Mouse (Mus musculus) splenic B cell, adult 2 months (primary cell): ENCODE results near the gene Vwa7.

Experiments used
- DNase-seq: peaks from one replicate; pipeline ENCODE4 v3.0.0-alpha.2; 2011; ENCODE audit warnings: low read depth, low spot score
- H3K27me3 ChIP-seq: 2 replicates; pipeline ENCODE4 v1.6.1; 2012; ENCODE audit warnings: mild to moderate bottlenecking, low read length, moderate library complexity, mixed read lengths; ENCODE audit not compliant: control insufficient read depth, poor library complexity, insufficient read depth, severe bottlenecking
- H3K36me3 ChIP-seq: 2 replicates; pipeline ENCODE4 v1.6.1; 2012; ENCODE audit warnings: mild to moderate bottlenecking, low read length, moderate library complexity, mixed read lengths; ENCODE audit not compliant: control insufficient read depth, poor library complexity, insufficient read depth, severe bottlenecking

Vwa7 gene

DNA sequence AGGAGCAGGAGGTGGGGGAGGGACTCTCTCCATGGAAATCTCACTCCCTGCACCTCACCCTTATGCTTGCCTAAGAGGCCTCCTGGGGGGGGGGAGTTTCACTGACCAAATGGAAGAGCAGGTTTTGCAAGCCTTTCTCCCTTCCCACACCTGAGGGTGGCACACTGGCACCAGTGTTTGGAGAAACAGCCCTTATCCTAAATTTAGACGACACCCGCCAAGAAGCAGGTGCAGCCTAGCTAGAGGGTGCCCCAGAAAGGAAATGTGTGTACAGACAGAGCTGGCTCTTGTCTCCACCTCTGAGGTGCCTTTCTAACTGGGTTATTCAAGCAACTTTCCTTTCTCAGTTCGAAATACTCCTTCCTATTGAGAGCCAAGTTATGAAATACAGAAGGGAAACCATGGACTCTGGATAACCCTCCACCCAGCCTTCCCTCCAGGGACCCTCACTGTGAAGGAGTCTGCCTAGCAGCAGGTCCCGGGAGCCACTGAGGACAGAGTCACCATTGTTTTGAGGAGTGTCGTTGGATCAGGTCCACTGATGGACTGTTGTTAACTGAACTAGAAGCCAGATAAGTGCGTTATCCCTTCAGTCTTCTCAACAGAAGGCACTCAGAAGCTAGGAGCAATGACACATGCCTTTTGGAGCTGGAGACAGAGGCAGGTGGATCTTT is 54.3 kb downstream of the Vwa7 start:
- Histone ChIP-seq H3K27me3 (no peaks in the 10 kb centered on the region), H3K36me3 (no peaks in the 10 kb centered on the region)
- DNase-seq: no peak

DNA sequence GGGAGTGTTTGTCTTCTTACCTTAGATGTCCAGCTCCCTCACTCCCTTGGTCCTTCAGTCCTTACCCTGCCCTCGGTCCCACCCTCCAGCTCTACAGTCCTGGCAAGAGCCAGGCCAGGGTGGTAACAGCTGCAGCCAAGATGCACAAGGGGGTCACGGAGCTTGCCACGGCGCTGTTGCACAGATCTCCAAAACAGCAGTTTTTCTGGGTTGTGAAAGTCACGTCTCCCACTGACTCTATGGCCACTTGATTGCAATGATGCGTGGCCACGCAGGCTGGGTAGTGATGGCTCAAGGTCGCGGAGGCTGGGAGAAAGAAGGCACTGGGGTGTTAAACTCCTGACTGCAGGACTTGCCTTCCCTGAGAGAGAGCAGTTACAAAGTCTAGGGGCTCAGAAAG is 55.1 kb downstream of the Vwa7 start:
- no peak for DNase-seq
- no peaks in the 10 kb centered on the region for H3K36me3 ChIP-seq
- H3K27me3 ChIP-seq: no peaks in the 10 kb centered on the region

DNA sequence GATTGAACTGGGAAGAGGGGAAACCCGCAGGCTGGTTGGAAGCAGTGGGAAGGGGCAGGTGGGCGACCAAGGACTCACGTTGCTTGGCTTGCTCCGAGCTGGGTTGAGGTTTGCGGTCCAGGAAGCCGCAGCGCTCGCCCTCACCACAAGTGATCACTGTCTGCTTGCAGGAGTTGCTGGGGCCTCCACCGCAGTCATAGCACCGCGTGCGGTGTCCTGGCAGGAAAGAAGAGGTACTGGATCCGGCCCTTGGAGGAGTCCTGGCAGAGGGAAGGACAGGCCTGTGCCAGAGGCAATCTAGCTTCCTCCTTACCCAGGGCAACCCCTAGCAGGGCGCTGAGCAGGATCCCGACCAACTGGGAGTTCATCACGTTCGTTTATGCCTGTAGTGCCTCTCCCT is 57.7 kb downstream of the Vwa7 start:
- no peaks in the 10 kb centered on the region; the same call in 1 of the 2 replicates for H3K27me3 ChIP-seq
- no peaks in the 10 kb centered on the region for H3K36me3 ChIP-seq
- DNase-seq: no peak
